Mouse (Mus musculus): ENCODE data around the gene Malsu1. TPM values are rescaled to one million over a fixed set of nuclear protein-coding genes. Genes with fewer than 3 reads are reported as not detected.
A peak's percentile ranks its signal among the peaks of the same experiment; 100 is the strongest.

Malsu1 gene
- total RNA-seq, 2 experiments from 2014 or later = 33.1 to 35.8 TPM

DNA sequence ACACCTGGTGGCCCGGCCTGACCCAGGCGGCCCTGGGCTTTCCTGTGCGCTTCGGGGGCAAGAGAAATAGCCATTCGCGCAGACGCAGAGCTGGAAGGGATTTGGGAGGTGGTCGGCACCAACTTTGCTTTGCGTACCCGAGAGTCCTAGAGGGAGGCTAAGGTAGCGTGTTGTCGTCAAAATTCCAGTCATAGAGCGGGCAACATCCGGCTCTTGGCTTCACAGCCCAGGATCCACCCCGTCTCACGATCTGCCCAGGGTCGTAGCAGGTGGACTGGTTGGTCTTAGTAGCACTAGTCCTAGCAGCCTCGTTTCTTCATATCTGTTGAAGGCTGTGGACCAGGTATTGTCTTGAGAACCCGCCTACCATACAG, 509 bp downstream of the Malsu1 start:
- no peak for DNase-seq

DNA sequence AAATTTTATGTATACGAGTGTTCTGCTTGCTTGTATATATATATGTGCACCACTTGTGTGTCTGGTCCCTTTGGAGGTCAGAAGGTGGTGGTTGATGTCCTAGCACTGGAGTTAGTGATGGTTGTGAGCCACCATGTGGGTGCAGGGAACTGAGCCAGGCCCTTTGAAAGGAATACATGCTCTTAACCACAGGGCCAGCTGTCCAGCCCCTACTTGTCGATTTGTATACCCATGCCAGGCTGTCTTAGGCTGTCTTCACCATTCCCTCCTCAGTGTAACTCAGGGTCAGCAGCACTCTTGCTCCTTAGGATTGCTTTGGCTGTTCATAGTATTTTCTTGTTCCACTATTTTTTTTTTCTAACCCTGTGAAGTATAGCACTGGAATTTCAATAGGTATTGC, 4.3 kb downstream of the Malsu1 start:
- DNase-seq = no peak

DNA sequence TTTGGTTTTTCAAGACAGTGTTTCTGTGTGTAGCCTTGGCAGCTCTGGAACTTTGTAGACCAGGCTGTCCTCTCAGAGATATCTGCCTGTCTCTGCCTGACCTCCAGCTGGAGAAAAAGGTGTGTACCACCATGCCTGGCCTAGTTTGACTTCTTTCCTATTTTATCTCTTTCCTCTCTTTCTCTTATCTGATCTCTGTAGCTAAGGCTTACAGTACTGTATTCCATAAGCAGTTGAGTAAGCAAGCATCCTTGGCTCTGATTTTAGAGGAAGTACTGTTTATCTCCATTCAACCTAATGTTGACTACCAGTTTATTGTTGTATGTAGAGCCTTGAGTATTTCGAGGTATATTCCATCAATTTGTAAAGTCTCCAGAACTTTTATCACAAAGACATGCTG, 5.7 kb downstream of the Malsu1 start:
- no peak for DNase-seq

DNA sequence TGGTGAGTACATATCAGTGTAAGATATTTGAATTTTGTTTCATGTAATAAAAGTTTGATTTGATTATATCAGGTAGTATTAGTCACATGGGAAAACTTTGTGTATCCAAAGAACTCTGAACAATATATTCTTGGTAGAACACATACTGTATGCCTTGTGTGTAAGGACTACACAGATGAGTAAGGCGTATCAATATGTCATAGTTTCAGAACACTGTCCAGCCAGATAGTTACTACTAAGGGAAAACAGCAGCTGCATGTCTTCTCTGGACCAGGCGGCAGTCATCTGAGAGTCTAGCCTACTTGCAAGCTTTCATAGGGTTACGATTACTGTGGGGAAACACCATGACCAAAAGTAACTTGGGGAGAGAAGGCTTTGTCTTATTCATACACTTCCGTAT, 9.4 kb downstream of the Malsu1 start:
- DNase-seq = no peak

DNA sequence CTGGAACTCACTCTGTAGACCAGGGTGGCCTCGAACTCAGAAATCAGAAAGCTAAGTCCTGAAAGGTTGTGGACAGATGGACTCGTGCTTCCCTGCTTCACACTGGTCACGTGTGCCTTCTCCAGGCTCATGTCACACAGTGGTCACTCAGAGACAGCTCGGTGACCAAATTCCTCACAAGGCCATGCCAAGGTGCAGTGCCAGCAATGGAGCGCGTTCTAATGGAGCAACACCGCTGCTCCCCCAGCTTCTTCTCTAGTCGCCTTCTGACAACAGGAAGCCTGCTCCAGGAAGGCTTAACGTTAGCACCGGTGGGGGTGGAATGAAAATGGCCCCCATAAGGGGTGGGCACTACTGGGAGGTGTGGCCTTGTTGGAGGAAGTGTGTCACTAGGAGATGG, 21.4 kb downstream of the Malsu1 start:
- no peak for DNase-seq

DNA sequence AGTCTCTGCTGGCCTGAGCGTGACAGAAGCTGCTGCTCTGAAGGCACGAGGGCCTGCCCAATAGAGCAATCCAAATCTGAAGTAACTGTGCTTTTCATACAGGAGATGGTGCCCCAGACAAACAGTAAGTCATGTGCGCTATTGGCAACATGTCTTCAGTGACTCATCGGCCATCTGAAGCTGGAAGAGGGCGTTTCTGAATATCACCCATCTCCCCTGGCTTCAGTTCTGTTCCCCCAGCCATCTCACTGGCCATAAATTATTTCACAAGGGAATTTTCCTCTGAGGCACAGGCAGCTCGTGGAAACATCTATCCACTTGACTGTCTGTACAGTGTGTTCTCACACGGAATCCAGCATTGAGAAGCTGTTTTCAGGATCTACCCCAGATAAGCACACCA, 22.8 kb downstream of the Malsu1 start:
- DNase-seq = peak; percentile 15 to 41

DNA sequence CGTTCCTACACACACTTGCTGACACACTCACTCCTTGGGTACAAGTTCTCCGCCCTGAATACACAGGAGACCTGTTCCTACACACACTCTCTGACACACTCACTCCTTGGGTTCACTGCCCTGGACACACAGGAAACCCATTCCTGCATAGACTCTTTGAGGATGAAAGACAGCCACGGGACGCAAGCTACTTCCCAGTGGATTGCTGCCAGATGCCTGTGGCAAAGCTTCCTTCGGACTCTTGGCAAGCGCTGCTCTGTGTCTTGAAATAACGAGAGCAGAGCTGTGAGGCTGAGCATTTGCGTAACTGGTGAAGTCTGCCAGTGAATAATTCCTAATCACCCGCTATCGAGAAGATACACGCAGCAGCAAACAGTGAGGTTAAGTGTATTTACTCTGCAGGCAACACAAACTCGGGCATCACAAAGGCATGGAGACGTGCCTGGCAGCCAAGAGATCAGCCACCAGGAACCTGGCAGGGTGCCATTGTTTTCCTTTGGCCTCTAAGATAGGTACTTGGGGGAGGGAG, 23.4 kb downstream of the Malsu1 start:
- peak; percentile 66 to 67 for DNase-seq

DNA sequence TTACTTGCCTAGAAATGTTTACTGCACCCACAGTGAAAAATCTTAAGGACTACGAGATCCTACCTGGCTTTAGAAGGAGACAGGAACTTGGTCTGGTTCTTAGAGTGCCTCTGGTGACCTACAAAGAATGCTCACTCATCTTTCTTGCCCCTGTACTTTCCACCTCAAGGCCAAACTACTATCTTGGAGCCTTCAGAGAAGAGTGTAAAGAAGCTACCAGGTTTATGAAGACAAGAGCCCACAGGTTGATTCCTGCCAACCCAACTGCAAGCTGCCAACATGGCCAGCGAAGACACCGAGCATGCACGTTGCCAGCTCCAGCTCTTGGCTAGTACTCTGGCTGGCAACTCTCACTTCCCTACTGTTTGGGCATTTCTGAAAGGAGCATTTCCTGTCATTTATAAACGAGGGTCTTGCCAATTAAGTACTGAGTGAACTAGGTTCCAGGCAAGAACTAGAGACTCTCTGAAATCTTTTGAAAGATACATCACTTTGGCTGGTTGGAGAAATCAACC, 24.1 kb downstream of the Malsu1 start:
- DNase-seq = no peak

DNA sequence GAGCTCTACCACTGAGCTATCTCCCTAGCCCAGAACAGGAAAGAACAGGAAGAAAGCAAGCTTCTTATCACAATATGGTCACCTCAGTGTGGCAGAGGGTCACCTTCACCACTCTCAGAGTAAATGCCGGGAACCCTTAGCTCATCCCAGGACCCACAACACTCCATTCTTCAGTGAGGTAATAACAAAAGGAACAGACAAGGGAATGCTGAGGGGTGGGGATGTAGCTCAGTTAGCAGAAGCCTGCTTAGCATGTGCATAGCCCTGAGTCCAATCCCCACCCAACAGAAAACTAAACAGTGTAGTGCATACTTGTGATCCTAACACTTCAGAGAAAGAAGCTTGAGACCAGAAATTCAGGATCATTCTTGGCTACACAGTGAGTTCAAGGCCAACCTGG, 25.5 kb downstream of the Malsu1 start:
- DNase-seq = no peak

DNA sequence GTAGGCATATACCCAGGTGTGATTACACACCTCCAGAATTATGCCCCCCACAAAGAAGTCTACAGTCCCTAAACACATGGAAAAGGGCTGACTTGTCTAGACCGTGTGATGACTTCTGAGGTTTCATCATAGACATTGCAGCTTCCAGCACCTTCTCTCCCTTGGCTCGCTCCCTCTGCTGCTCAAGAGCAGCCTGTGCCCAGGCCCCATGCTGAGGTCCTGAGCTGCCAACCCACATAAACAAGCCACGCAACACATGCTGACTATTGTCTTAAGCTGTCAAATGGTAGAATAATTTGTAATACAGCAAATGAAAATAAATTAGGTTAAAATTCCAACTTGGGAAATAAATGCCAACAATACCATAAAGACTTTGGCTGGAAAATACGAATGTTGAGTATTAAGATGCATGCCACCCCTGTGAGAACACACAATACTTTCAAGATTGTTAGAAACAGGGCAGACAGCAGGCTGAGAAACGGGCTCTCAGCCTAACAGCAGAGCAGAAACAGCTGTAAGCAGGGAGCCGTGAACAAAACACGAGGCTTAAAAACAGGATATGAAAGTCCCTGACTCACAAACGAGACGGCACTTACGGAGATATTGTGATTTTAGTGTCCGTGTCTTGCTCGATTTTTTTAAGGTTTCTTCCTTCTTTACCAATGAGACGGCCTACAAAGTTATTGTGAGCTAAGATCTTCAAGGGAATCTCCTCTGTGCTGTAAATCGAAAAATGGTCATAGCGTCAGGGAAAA, 33.3 kb downstream of the Malsu1 start:
- no peak for DNase-seq

DNA sequence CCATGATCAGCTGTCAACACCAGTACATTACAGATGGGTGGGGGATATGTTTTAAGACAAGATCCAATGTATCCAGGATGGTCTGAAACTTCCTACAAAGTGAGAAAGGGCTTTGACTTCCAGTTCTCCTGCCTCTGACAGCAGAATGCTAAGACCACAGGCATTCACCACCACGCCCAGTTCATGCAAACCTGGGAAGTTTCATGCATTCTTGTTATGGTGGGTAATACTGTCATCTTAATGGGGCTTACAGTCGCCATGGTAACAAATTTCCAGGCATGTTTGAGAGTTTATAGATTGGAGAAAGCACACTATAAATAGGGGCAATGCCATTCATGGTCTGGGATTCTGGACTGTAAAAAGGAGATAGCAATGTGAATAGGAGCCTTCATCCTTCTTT, 35.6 kb downstream of the Malsu1 start:
- no peak for DNase-seq

DNA sequence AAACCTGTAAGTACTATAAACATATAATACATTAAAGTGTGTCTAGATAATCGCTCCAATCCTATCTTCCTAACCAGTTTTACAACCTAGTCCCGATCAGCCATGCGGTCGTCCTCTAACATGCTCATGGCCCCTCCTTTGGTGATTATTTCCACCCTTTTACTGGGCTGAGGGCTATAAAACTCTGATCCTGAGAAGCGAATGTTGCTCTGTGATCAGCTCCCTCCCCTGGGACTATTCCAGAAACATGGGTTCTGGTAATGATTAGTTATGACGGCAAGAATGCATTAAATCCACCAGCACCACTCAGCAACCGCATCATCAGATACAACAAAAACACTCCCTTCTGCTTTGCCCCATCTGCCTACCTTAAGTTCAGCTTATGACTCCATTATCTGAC, 40.3 kb downstream of the Malsu1 start:
- DNase-seq = no peak

DNA sequence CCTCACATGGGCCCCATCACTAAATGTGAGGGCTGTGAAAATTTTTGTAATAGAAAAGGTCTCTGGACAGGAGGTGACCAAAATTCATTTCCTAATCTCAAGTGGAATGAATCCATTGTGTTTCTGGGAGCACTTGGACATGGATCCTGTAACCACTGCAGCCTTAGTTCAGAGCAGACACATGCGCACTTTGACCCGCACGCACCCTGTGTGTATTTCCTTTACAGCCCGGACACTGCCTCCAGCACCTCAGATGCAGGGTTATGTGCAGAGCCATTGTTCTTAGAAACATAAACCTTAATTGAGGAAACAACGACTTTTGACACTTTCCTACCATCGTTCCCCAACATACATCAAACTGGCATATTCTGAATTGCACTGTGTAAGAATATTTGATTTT, 40.9 kb downstream of the Malsu1 start:
- no peak for DNase-seq

DNA sequence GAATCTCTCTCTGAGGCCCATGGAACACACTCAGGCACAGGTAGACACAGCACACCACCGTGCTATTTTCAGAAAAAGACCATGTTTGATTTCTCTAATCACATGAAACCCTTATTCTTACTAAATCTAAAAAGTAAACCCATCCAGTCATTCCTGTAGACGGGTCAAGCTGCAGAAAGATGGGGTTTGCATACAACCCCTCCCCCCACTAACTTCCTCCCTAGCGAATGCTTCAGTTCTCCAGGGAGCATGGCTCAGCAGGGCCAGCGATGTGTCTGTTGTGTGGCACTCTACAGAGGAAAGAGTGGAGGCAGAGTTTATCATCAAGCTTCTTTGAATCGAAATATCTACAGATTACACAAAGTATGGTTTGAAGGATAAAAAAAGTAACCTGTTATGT, 42.0 kb downstream of the Malsu1 start:
- DNase-seq = no peak

DNA sequence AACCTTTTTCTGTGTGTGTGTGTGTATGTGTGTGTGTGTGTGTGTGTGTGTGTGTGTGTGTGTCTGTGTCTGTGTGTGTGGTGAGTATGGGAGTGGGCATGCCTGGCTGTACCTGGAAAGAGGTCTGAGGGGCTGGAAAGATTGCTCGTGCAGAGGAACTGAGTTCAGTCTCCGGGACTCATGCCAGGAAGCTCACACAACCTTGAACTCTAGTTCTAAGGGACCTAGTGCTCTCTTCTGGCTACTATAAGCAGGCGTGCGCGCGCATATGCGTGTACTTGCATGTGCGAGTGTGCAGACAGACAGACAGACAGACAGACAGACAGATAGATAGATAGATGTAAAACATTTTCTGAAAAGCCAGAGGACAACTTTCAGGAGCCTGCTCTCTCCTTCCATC, 42.6 kb downstream of the Malsu1 start:
- DNase-seq = no peak

DNA sequence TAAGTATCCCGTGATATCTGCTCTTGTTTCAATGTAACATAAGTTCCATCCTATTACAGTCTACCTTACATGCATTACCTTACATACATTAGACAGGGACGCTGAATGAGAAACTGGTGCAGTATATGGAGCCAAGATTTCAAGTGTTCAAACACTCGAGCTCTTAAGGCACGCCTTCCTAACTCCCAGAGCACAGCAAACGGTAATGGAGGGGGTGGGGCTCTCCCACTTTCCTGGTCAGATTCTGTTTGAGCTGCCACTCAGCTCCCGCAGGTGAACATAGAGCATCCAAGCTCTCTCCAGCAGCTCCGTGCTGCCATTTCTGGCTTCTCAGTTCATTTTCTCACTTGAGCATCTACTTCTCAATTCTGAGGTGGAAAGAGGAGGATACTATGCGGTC, 44.9 kb downstream of the Malsu1 start:
- no peak for DNase-seq

DNA sequence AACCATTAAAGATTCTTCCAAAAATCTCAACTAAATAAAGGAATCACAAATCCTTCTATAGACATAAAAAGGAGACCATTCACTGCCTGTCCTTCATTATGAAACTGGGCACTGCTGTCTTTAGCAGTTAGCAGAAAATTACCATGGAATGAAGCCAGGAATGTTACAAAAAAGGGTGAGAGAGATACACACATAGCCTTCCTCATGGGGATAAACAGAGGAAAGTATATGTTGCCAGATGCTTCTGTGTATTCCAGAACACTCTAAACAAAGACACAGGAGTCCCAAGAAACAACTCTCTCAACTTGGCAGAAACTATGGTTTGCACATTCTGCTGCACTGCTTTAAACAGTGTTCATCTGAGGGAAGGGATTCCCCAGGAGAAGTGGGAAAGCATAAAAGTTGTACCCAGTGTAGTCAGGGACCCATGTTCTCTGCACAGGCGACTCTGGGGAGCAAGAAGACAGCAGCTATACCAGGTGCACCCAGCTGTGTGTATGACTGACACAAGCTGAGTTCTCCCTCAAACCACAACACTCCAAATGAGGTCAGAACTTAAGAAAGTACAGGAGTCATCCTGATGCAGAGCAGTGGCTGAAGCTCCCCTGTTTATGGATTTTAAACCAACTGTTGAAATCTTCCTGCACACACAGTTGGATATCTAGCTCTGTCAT, 46.0 kb downstream of the Malsu1 start:
- DNase-seq = no peak

DNA sequence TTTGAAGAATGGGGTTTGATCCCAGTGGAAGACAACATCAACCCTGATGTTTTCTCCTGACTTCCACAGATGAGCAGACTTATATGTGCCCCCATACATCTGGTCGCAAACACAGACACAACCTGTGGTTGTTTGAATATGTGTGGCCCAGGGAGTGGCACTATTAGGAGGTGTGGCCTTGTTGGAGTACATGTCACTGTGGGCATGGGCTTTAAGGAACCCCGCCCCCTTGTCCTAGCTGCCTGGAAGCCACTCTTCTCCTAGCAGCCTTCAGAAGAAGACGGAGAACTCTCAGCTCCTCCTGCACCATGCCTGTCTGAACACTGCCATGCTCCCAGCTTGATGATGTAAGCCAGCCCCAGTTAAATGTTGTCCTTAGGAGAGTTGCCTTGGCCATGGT, 46.8 kb downstream of the Malsu1 start:
- no peak for DNase-seq

DNA sequence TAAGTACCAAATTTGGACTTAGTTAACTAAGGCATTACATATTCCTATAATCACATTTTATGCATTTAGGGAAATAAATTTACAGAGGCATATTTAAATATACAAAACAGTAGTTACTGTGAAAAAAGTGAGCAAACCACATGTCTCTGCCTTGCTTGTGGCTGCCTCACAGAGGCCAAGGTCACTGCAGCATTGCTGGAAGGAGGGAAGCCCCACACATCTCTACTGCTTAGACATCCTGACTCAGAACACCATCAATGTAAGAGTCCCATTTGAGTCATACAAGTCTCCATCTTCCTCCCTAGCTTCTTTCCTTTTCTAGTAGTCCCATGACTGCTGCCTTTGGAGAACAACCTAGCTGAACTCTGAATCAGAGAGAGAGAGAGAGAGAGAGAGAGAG, 56.7 kb downstream of the Malsu1 start:
- no peak for DNase-seq

DNA sequence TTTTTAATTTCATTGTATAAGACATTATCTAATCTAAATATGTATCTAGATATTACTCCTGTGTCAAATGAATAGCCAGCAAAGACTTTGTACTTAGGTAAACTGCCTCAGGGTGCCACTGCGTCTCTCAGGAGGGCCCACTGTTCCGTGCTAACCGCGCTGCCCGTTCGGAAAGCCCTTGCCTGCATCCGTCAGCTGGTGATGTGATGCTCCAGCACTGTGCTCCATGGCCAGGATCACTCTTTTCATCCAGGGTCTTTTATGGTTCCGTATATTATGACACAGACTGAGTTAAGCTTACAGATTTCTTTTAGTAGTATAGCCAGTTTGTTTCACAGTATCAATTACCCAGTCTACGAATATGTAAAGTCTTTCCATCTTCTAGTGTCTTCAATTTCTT, 58.3 kb downstream of the Malsu1 start:
- no peak for DNase-seq

DNA sequence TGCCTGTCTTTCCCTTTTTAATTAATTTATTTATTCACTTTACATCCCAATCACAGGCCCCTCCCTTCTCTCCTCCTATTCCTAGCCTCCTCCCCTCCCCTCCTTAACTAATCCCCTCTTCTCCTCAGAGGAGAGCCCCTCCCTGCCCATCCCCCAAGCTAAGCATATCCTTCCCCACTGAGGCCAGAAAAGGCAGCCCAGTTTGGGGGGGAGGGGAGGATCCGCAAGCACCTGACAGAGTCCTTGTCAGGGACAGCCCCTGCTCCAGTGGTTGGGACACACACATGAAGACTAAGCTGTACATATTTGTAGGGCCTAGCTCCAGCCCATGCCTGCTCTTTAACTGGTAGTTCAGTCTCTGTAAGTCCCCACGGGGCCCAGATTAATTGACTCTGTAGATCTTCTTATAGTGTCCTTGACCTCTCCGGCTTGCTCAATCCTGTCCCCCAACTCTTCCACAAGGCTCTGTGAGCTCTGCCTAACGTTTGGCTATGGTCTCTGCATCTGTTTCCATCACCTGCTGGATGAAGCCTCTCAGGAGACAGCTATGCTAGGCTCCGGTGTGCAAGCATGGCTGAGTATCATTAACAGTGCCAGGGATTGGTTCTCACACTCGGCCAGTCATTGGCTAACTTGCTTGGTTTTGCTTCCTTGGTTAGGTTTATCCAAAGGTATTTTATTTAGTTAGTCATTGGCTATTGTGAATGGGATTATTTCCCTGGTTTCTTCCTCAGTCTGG, 58.9 kb downstream of the Malsu1 start:
- DNase-seq = no peak

Data from layer of hippocampus, postnatal 36 days (tissue).